Mouse (Mus musculus): ENCODE measurements around the gene Morn3. TPM values are rescaled to one million over a fixed set of nuclear protein-coding genes. Genes with fewer than 3 reads are reported as not detected.
A peak's percentile ranks its signal among the peaks of the same experiment; 100 is the strongest.

Morn3 gene
- total RNA-seq, 2 experiments from 2014 or later = not detected

- no peak for DNase-seq
Observed at GRCm38 (mm10) chr5:123059757-123060520, 13.1 kb upstream of the Morn3 start.

- DNase-seq = no peak
Observed at GRCm38 (mm10) chr5:123058251-123059102, 11.7 kb upstream of the Morn3 start.

GRCm38 (mm10) chr5:123057366-123058250 is 10.8 kb upstream of the Morn3 start:
- DNase-seq = peak; percentile 99

GRCm38 (mm10) chr5:123051736-123052135 is 4.9 kb upstream of the Morn3 start:
- DNase-seq = no peak

- no peak for DNase-seq
Observed at GRCm38 (mm10) chr5:123050918-123051317, 4.1 kb upstream of the Morn3 start.

GRCm38 (mm10) chr5:123049271-123049670 is 2.5 kb upstream of the Morn3 start:
- DNase-seq = no peak

GRCm38 (mm10) chr5:123045561-123046295 is 1.1 kb downstream of the Morn3 start:
- DNase-seq = no peak

GRCm38 (mm10) chr5:123043856-123044255 is 3.0 kb downstream of the Morn3 start:
- DNase-seq = no peak

- no peak for DNase-seq
Observed at GRCm38 (mm10) chr5:123040796-123041195, 6.0 kb downstream of the Morn3 start.

GRCm38 (mm10) chr5:123039120-123039752 is 7.6 kb downstream of the Morn3 start:
- DNase-seq = no peak

- no peak for DNase-seq
Observed at GRCm38 (mm10) chr5:123038115-123038514, 8.7 kb downstream of the Morn3 start.

GRCm38 (mm10) chr5:123035564-123035963 is 11.3 kb downstream of the Morn3 start:
- no peak for DNase-seq

GRCm38 (mm10) chr5:123035089-123035488 is 11.7 kb downstream of the Morn3 start:
- no peak for DNase-seq

- DNase-seq = no peak
Observed at GRCm38 (mm10) chr5:123033646-123034160, 13.1 kb downstream of the Morn3 start.

GRCm38 (mm10) chr5:123031312-123031711 is 15.5 kb downstream of the Morn3 start:
- DNase-seq = no peak

GRCm38 (mm10) chr5:123029729-123030128 is 17.1 kb downstream of the Morn3 start:
- no peak for DNase-seq

- DNase-seq = no peak
Observed at GRCm38 (mm10) chr5:123027436-123027835, 19.4 kb downstream of the Morn3 start.

- DNase-seq = no peak
Observed at GRCm38 (mm10) chr5:123026414-123026813, 20.4 kb downstream of the Morn3 start.

GRCm38 (mm10) chr5:123024965-123025573 is 21.7 kb downstream of the Morn3 start:
- DNase-seq = no peak

GRCm38 (mm10) chr5:123024312-123024711 is 22.5 kb downstream of the Morn3 start:
- no peak for DNase-seq

GRCm38 (mm10) chr5:123023049-123023448 is 23.8 kb downstream of the Morn3 start:
- DNase-seq = no peak

Data from layer of hippocampus, postnatal 36 days (tissue).